Comparison of ENCODE assay signal across 18 mouse cellular contexts in the genomic region with DNA sequence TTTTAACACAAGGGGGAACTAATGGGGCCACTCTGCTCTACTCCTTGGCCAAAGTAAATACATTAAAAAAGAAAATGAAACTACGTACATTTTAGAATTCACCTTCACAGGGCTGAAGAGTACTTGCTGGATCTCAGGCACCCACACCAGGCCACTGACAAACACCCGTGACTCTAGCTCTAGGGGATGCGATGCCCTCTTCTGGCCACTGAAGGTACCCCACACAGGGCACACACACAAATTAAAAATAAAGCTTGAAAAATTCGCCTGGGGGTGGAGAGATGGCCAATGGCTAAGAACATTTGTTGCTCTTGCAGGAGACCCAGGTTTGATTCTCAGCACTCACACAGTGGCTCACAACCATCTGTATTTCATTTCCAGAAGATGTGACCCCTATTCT. TPM values are rescaled to one million over a fixed set of nuclear protein-coding genes. Genes with fewer than 3 reads are reported as not detected.
DNase-seq lines count a peak whose midpoint lies in the region.
"Had no signal": no experiment of that assay in that cellular context is flagged by ENCODE, and none has a peak within 500 bp of the region (broad histone marks: within the 10 kb centered on the region; RNA-seq: fewer than 3 reads in every experiment).

No protein-coding gene starts in this region.

- 91% methylated on average over 4 of the region's 4 CpGs for WGBS in heart, embryonic 10.5 days

- H3K36me3 ChIP-seq in heart, embryonic 10.5 days, result peaks cover 73% of the 10 kb centered on the region

- intact Hi-C loops in heart, postnatal 25 days (cut with DNase I), result loop anchor here (5.0 kb wide), 1 partner anchor 84 kb away; no protein-coding TSS in a partner anchor

- H3K4me3 ChIP-seq in heart, embryonic 10.5 days, result no peak overlapping the region
- H3K4me3 ChIP-seq: forebrain, embryonic 10.5 days; hindbrain, embryonic 12.5 days; midbrain, embryonic 10.5 days; neural tube, embryonic 15.5 days had no signal

- no peaks in the 10 kb centered on the region for H3K27me3 ChIP-seq in heart, embryonic 10.5 days (ENCODE audit: insufficient read depth, poor library complexity, severe bottlenecking)
- H3K27me3 ChIP-seq: hindbrain, embryonic 12.5 days; neural tube, embryonic 15.5 days had no signal

- H3K4me1 ChIP-seq in heart, embryonic 10.5 days, result no peaks in the 10 kb centered on the region
- H3K4me1 ChIP-seq: forebrain, embryonic 10.5 days; hindbrain, embryonic 12.5 days; midbrain, embryonic 10.5 days; neural tube, embryonic 15.5 days had no signal

- no peak overlapping the region for H3K27ac ChIP-seq in heart, embryonic 10.5 days
- H3K27ac ChIP-seq: forebrain, embryonic 10.5 days; hindbrain, embryonic 12.5 days; kidney, postnatal 0 days; midbrain, embryonic 10.5 days; neural tube, embryonic 15.5 days had no signal

- no peaks in the 10 kb centered on the region for H3K9me3 ChIP-seq in heart, embryonic 10.5 days
- H3K9me3 ChIP-seq: forebrain, embryonic 10.5 days; hindbrain, embryonic 12.5 days; midbrain, embryonic 10.5 days; neural tube, embryonic 15.5 days had no signal

- peak; percentile 33 for DNase-seq in heart, embryonic 10.5 days (ENCODE audit: low spot score)
- no peak for DNase-seq in heart, postnatal 25 days (ENCODE audit: low spot score)
- peak; percentile 18 for DNase-seq in thymus, postnatal 4 days
- DNase-seq in thymus, postnatal 14 days, result no peak
- peak; percentile 63 for DNase-seq in R1 (ENCODE audit: low read depth, low spot score)
- no peak for DNase-seq in retina, postnatal 1 day
- no peak for DNase-seq in left cerebral cortex, adult 9 months (ENCODE audit: low spot score in 2 of 2)
- DNase-seq: adrenal gland, postnatal 10 days; cerebellum, adult 18-20 months; cerebellum, postnatal 14 days; kidney, adult 2 months; lung, adult 18-20 months; lung, postnatal 4 days had no signal

RNA-seq across cellular contexts. Expression of a gene that starts 27.1 kb away (rescaled TPM):
- polyA plus RNA-seq in heart, embryonic 10.5 days (2016; fragmentation: Nextera tagmentation; extraction: Ambion mirVana), result 31.9 and 38.3 TPM in 2 replicates
- total RNA-seq in heart, postnatal 25 days (2021), result 1 to 10 TPM; 8.6 to 9.4 TPM

RNA-seq across cellular contexts. Expression of a gene that starts 31.1 kb away (rescaled TPM):
- 31.6 and 33.2 TPM in 2 replicates for polyA plus RNA-seq in heart, embryonic 10.5 days (2016; fragmentation: Nextera tagmentation; extraction: Ambion mirVana)
- total RNA-seq in heart, postnatal 25 days (2021), result 10 to 100 TPM; 11.3 to 12.5 TPM

Comparison
In these comparisons a context has a peak if more than half of its experiments do, and no peak if none do; other contexts are left out.
1. DNase-seq: peak in heart, embryonic 10.5 days (single experiment), thymus, postnatal 4 days (single experiment) and R1 (single experiment); none in heart, postnatal 25 days (single experiment), thymus, postnatal 14 days (single experiment), retina, postnatal 1 day (single experiment) and left cerebral cortex, adult 9 months (0 of 2).